Mouse (Mus musculus) lung, postnatal 0 days (tissue): Measurements from ENCODE around the gene Spata13.

Source experiments
- CTCF ChIP-seq: IDR thresholded peaks from 2 replicates; pipeline ENCODE4 v1.5.1; 2016; ENCODE audit warnings: antibody characterized with exemption, mild to moderate bottlenecking
- EP300 ChIP-seq: IDR thresholded peaks from 2 replicates; pipeline ENCODE4 v1.6.1; 2016; ENCODE audit warnings: antibody characterized with exemption, mild to moderate bottlenecking, control low read depth

DNA sequence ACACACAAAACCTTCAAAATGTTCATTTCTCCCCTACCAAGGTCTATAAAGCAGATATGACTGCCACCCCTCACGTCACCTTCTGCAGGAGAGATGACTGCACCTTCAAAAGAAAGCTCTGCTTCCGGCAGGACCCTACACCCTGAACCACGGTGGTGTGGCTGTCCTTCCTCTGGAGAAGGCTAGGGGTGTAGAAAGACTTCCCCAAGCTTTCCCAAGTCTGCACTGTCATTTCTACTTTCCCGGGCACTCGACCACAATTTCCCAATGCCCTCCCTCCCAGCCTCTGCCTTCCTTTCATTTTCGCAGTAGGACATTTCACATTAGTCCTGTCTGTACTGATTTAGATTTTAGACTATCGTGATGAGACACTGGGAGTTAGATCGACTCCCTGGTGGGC is 149.4 kb downstream of the Spata13 start:
- TF ChIP-seq EP300 (no peak), CTCF (no peak)
